Mouse (Mus musculus) adrenal gland, adult (tissue): ENCODE measurements at regions not wholly inside any gene's neighbourhood (a gene's known extent, or its start where the extent isn't known, plus 50 kb on each side); places are given as distances from the start of the nearest gene placed in this dataset.
"Not testable (repeated sequence)": the region's sequence is repeated elsewhere in the genome, so short reads cannot be mapped to it uniquely, and the experiment has no call there.

Source experiments
- DNase-seq, 2 experiments: peaks; one replicate each; pipeline ENCODE4 v3.0.0; 2022 to 2023; ENCODE audit warnings: low spot score in 1 of 2; ENCODE audit not compliant: inconsistent age in 2 of 2

- no peak for DNase-seq
Observed at GRCm38 (mm10) chr16:25478300-25478699, 191.7 kb downstream of the Tprg start.

DNA sequence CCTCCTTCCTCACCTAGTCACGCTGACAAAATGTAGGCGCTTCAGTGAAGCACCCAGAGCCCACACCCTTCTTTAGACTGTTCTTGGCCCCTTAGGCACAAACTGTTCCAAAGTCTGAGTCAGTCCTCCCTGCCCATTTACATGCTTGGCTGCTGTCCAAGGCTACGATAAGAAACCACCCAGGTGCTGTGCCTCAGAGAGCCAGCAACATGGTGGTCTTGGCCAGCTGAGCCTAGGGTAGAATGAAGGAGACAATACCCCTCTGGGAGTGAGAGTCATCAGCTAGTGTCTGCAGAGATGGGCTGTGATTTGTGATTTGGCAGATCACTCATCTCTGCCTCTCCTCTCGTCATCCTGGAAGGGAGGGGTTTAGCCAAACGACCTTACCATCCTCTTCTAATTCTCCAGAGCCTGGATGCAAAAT, 197.2 kb downstream of the Tprg start:
- peak in 1 of 2 experiments; percentile 27 for DNase-seq

DNA sequence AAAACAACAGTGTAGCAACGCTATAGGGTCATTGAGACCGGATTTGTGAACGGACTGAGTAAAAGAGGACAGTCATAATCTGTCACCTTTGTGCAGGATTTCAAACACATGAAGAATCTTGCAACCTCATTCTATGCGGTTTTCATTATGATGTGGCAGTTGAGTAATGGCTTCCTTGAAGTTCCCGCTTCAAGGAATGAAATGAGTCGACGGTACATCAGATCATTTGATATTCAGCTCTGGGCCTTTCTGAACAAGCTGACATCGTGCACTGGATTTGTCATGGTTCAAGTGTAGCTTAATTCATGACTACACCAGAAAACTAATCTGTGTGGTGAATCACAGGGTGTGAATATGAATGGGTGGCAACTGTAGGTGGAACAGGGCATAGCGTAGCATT, 198.4 kb downstream of the Tprg start:
- DNase-seq, result no peak

DNA sequence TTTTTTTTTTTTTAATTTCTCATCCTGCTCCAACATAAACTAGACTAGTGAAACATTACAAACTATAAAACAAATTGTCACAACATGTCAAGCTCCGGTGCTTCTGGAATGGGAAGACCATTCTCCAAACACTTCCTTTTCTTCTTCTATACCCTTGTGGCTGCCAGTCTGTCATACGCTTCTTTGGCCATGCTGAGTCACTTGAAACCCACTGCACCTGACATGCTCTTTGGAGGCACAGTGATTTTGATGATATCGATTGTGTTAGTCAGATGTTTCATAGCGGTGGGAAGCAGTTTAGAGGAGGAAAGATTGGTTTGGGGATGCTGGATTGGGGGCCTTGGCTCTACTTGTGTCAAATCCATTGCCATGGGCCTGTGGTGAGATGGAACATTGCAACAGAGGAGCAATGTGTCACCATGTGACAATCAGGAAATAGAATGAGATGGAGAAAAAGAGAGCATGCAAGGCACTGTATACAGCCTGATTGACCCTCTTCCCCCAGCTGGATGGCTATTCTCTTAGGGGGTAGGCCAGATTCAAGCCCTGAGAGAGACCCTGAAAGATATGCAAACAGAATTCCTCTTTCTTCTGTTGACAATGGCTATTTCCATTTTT, 197.0 kb upstream of the Trp63 start:
- no peak for DNase-seq

- no peak for DNase-seq
Observed at GRCm38 (mm10) chr16:25490847-25491246, 192.7 kb upstream of the Trp63 start.

GRCm38 (mm10) chr16:25494153-25494552, 189.4 kb upstream of the Trp63 start:
- no peak for DNase-seq

GRCm38 (mm10) chr16:25495586-25496196, 187.9 kb upstream of the Trp63 start:
- DNase-seq, result no peak

- no peak for DNase-seq
Observed at GRCm38 (mm10) chr16:25504829-25505228, 178.7 kb upstream of the Trp63 start.

DNA sequence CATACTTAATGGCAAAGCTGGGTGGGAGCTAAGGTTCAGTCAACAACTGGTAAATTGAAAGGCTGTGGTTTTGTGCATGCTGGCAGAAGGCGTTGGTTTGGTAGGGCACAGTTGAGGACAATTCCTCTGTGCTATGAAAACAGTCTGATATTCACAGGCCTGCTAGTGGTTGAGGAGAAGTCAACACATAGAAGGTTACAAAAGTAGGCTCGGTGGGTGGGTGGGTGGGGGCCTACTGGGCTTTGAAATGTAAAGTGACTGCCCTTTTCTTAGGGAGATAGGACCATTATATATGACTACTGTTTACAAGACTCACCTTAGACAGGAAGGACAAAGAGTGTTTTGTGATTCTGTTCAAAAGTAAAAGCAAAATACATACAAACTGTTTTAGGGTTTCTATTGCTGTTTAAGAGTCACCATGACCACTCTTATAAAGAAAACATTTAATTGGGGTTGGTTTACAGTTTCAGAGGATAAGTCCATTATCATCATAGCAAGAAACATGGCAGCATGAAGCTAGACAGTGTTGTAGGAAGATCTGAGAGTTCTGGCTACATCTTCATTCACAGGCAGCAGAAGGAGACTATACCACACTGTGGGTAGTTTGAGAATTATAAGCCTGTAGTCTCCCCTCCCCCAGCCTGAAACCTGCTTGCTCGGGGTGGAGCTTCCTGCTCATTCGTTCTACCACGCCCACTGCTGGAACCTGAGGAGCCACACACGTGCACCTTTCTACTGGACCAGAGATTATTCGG, 166.3 kb upstream of the Trp63 start:
- DNase-seq, result no peak

DNA sequence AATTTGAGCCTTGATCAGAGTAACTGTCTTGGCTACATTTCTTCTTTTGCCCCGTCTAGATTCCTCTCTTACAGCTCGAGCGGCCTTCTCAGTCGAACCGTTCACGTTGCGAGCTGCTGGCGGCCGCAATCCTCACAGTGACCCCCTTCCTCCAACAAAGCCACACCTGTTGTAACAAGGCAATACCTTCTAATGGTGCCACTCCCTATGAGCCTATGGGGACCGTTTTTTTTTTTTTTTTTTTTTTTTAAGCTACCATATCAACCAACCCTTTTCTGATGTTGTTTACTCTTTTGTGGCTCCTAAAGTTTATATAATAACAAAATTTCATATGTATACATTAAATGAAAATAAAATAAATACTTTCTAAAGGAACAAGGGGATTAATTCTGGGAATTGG, 160.4 kb upstream of the Trp63 start:
- DNase-seq, result not testable (repeated sequence)

- DNase-seq, result no peak
Observed at GRCm38 (mm10) chr16:25523621-25524020, 159.9 kb upstream of the Trp63 start.

DNA sequence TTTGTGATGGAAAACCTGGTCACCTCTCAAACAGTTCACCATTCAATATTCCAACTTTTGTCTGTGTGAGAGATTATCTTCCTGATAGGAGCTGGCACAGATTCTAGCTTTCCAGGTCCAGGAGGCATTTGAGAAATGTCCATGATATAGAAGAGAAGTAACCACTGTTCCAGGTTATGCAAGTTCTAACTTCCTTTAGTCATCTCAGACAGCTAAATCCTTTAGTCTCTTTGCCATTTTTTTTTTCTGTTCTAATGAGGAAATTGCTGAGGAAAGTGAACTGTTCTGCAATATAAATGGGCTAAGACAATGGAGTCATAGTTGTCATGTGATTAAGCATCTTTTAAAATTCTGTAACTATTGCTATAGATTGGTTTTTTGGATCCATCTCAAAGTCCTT, 155.7 kb upstream of the Trp63 start:
- no peak for DNase-seq

- DNase-seq, result no peak
Observed at GRCm38 (mm10) chr16:25528313-25528712, 155.2 kb upstream of the Trp63 start.

DNA sequence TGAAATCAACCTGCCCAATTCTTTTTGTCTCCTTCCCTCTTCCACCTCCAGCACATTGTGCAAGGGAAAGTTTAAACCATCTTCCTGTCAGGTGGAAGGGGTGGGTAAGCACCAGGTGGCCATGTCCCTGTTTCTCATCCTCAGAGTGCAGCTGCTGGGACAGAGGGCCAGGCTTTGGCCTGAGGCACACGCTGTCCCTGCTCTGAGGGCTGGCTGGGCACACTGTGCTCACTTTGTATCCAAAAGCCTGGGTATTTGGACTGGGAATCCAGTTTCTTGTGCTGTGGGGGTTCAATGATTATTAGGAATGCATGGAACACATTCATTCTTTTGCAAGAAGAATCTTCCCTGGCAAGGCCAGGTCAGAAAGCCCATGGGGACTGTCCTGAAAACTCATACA, 153.9 kb upstream of the Trp63 start:
- DNase-seq, result no peak

DNA sequence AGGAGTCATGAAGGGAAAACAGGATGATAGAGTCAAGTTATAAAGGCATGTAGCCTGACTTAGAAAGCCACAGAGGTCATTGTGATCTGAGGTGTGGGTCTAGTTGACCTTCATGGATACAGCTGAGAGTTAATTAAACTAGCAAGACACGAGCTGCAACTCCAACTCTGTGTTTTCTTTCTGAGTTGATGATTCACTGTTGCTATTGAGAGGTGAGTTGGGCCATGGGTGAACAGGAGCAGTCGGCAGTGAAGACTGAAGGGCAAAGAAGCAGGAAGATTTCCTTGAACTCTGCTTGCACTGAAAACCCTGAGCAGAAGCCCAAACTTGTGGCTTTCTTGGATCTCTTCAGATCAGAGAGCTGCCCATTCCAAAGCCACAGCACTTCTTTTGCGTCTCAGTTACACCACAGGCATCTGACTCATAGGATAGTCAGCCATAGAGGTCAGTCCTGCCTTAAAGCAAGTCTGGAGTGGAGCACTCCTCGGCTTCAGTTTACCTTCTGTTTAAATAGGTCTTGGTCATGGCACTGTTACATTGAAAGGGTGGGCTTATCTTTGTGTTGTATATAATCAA, 151.7 kb upstream of the Trp63 start:
- peak; percentile 20 to 62 for DNase-seq

- no peak for DNase-seq
Observed at GRCm38 (mm10) chr16:25532519-25533205, 150.9 kb upstream of the Trp63 start.

GRCm38 (mm10) chr16:25533206-25533580, 150.4 kb upstream of the Trp63 start:
- peak; percentile 40 to 84 for DNase-seq

- DNase-seq, result no peak
Observed at GRCm38 (mm10) chr16:25536550-25536949, 147.0 kb upstream of the Trp63 start.

DNA sequence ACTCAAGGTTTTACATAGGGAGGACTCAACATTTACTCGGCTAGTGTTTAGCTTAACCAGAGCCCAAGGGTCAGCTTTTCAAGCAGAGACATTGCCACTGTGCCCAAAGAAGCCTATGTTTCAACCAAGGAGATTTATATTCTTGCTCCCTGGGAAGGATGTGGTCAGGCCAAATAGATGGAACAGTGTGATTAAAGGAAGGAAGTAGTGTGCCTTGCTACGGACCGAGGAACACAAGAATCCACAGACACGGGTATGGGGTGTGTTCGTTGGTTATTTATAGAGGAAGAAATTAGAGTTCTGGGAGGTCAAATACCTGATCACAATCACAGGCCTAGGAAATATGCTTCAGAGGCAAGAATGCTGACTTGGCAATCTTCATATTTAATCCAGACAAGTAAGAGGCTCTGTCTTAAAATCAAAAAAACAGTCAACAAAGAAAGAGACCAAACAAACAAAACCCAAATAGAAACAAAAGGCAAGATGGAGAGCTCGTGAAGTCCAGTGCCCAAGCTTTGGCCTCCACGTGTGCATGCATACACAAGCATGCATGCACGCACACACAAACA, 133.9 kb upstream of the Trp63 start:
- no peak for DNase-seq

DNA sequence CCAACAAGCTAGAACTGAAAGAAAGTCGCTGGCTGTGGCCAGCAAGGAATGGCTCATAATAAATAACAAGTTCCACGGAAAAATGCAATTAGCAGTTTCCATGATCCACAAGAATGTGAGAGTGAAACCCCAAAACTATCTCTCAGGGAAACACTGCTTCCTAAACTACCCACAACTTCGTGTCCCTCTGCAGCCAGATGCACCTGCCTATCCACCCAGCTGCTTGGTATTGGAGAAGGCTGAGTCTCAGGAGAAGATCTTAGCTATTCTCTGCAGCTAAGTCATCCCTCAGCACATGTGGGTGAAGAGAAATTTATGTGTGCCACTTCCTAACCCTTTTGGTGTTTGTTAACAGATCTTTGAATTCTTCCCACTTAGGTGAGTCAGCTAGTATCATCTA, 126.4 kb upstream of the Trp63 start:
- DNase-seq, result no peak

DNA sequence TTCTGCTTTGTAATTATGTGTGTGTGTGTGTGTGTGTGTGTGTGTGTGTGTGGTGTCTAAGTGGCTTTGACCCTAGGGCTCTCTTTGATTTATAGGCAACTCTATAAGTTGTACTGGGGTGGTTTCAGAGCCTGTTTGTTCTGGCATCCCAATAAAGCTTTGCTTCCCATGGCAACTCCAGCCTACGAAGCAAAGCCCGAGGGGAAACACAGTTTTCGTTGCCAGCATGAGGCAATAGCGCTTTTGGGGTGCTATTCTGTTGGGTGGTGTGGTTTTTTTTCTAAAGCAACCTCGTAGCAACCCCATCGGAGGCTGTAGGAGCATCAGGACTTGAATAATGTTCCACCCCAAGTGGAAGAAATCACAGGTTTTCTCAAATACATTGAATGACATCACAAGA, 103.3 kb upstream of the Trp63 start:
- DNase-seq, result no peak
